Mouse (Mus musculus) forebrain, postnatal 0 days (tissue): Measurements from ENCODE around the gene Paqr4. TPM values are rescaled to one million over a fixed set of nuclear protein-coding genes. Genes with fewer than 3 reads are reported as not detected.

Source experiments
- ATAC-seq: fragments of 200-750 bp; cut with Nextera tagmentation; 2 replicates; pipeline ENCODE4 v1.8.0; 2017; ENCODE audit warnings: mild to moderate bottlenecking, moderate library complexity
- DNase-seq: peaks from one replicate; pipeline ENCODE4 v3.0.0-alpha.2; 2015
- H3K27ac ChIP-seq: fragments of 300-500 bp; sonication (generic); 2 replicates; pipeline ENCODE4 v1.5.1; 2014; ENCODE audit warnings: low read depth, mild to moderate bottlenecking, antibody characterized with exemption, low read length, moderate library complexity, mixed read lengths
- H3K27me3 ChIP-seq: fragments of 300-500 bp; sonication (generic); 2 replicates; pipeline ENCODE4 v1.6.1; 2014; ENCODE audit warnings: mild to moderate bottlenecking, low read length, mixed read lengths; ENCODE audit not compliant: insufficient read depth
- H3K36me3 ChIP-seq: fragments of 300-500 bp; sonication (generic); 2 replicates; pipeline ENCODE4 v1.6.1; 2014; ENCODE audit warnings: mild to moderate bottlenecking, moderate library complexity; ENCODE audit not compliant: insufficient read depth
- H3K4me1 ChIP-seq: fragments of 300-500 bp; sonication (generic); 2 replicates; pipeline ENCODE4 v1.6.1; 2014; ENCODE audit warnings: antibody characterized with exemption; ENCODE audit not compliant: insufficient read depth
- H3K4me2 ChIP-seq: fragments of 300-500 bp; sonication (generic); 2 replicates; pipeline ENCODE4 v1.6.1; 2014; ENCODE audit warnings: low read depth, mild to moderate bottlenecking, moderate library complexity
- H3K4me3 ChIP-seq: fragments of 300-500 bp; sonication (generic); 2 replicates; pipeline ENCODE4 v1.5.1; 2014; ENCODE audit warnings: low read depth, low read length, mixed read lengths
- H3K9ac ChIP-seq: fragments of 300-500 bp; sonication (generic); 2 replicates; pipeline ENCODE4 v1.6.1; 2014; ENCODE audit warnings: mild to moderate bottlenecking
- H3K9me3 ChIP-seq: fragments of 300-500 bp; sonication (generic); 2 replicates; pipeline ENCODE4 v1.6.1; 2016; ENCODE audit warnings: low read length
- CTCF ChIP-seq: sonication (generic); IDR thresholded peaks from 2 replicates; pipeline ENCODE4 v1.5.1; 2016; ENCODE audit warnings: antibody characterized with exemption, control low read depth, low read depth
- WGBS: fragments of 180-500 bp; shearing (Covaris S2); extraction: QIAGEN DNeasy Blood & Tissue Kit; methylation state at CpG from one replicate; pipeline ENCODE4 v1.1.7; 2014; 5-methylcytosine and 5-hydroxymethylcytosine counted together
- polyA plus RNA-seq: library from polyadenylated mRNA; unstranded; fragments of >200 nt; fragmentation: Nextera tagmentation; extraction: Ambion mirVana; gene quantifications from 2 replicates; pipeline ENCODE4 v1.2.1, GENCODE M21; 2015
- total RNA-seq: library from RNA; depleted of rRNA; stranded (reverse); fragments of >200 nt; gene quantifications from 2 replicates; pipeline ENCODE4 v1.2.3, GENCODE M21; 2014

The Paqr4 gene
- total and polyA plus RNA-seq, 2 experiments from 2014 or later, result 51.9 to 56.9 TPM

- no peak overlapping the region for H3K4me3 ChIP-seq
- H3K4me2 ChIP-seq, result no peak overlapping the region
- H3K27ac ChIP-seq, result no peak overlapping the region
- whole genome bisulfite sequencing, result 63% methylated on average over 2 of the region's 2 CpGs
- no peak for TF ChIP-seq CTCF
- no peaks in the 10 kb centered on the region for H3K27me3 ChIP-seq
- H3K4me1 ChIP-seq, result no peaks in the 10 kb centered on the region
- H3K36me3 ChIP-seq, result no peaks in the 10 kb centered on the region
- H3K9ac ChIP-seq, result no peak overlapping the region
- no peaks in the 10 kb centered on the region for H3K9me3 ChIP-seq
- DNase-seq (no peak), ATAC-seq (no peak)
Observed at GRCm38 (mm10) chr17:23717003-23717402, 23.7 kb downstream of the Paqr4 start.

GRCm38 (mm10) chr17:23706212-23706611 is 34.5 kb downstream of the Paqr4 start:
- H3K4me2 ChIP-seq, result no peak overlapping the region
- H3K27ac ChIP-seq, result no peak overlapping the region
- ATAC-seq, result peak; percentile 83
- DNase-seq, result peak; percentile 80
- H3K9ac ChIP-seq, result no peak overlapping the region
- no peaks in the 10 kb centered on the region for H3K36me3 ChIP-seq
- no peaks in the 10 kb centered on the region for H3K9me3 ChIP-seq
- 0% methylated on average over 3 of the region's 3 CpGs for WGBS
- no peaks in the 10 kb centered on the region for H3K27me3 ChIP-seq
- no peak overlapping the region for H3K4me3 ChIP-seq
- no peaks in the 10 kb centered on the region for H3K4me1 ChIP-seq
- peak; percentile 88 for TF ChIP-seq CTCF

GRCm38 (mm10) chr17:23705525-23706104 is 35.1 kb downstream of the Paqr4 start:
- Histone ChIP-seq H3K36me3 (no peaks in the 10 kb centered on the region), H3K4me3 (no peak overlapping the region), H3K27ac (no peak overlapping the region), H3K9ac (no peak overlapping the region), H3K9me3 (no peaks in the 10 kb centered on the region), H3K4me2 (no peak overlapping the region), H3K4me1 (no peaks in the 10 kb centered on the region), H3K27me3 (no peaks in the 10 kb centered on the region)
- TF ChIP-seq CTCF, result no peak
- DNase-seq, result no peak
- no peak for ATAC-seq
- WGBS, result 79% methylated on average over 7 of the region's 7 CpGs

GRCm38 (mm10) chr17:23704741-23705140 is 35.9 kb downstream of the Paqr4 start:
- ATAC-seq (no peak), DNase-seq (no peak)
- H3K27ac ChIP-seq, result no peak overlapping the region
- H3K9ac ChIP-seq, result no peak overlapping the region
- no peak overlapping the region for H3K4me2 ChIP-seq
- 51% methylated on average over 7 of the region's 7 CpGs for WGBS
- H3K36me3 ChIP-seq, result no peaks in the 10 kb centered on the region
- H3K9me3 ChIP-seq, result no peaks in the 10 kb centered on the region
- H3K4me3 ChIP-seq, result no peak overlapping the region
- no peaks in the 10 kb centered on the region for H3K27me3 ChIP-seq
- no peaks in the 10 kb centered on the region for H3K4me1 ChIP-seq
- TF ChIP-seq CTCF, result no peak

- H3K36me3 ChIP-seq, result no peaks in the 10 kb centered on the region
- peaks cover 7% of the 10 kb centered on the region; the same call in 1 of the 2 replicates for H3K27me3 ChIP-seq
- WGBS, result 76% methylated on average over 9 of the region's 9 CpGs
- H3K9ac ChIP-seq, result no peak overlapping the region
- DNase-seq (no peak), ATAC-seq (no peak)
- H3K4me1 ChIP-seq, result no peaks in the 10 kb centered on the region
- no peak overlapping the region for H3K4me3 ChIP-seq
- no peak overlapping the region for H3K27ac ChIP-seq
- no peaks in the 10 kb centered on the region for H3K9me3 ChIP-seq
- no peak overlapping the region for H3K4me2 ChIP-seq
- TF ChIP-seq CTCF, result no peak
Observed at GRCm38 (mm10) chr17:23703301-23703700, 37.4 kb downstream of the Paqr4 start.

GRCm38 (mm10) chr17:23700079-23700478 is 40.6 kb downstream of the Paqr4 start:
- Histone ChIP-seq H3K27ac (no peak overlapping the region), H3K4me2 (peak overlapping the region; percentile 99), H3K4me1 (no peaks in the 10 kb centered on the region), H3K9me3 (no peaks in the 10 kb centered on the region), H3K4me3 (peak overlapping the region; percentile 67), H3K36me3 (no peaks in the 10 kb centered on the region), H3K9ac (peak overlapping the region; percentile 50), H3K27me3 (peaks cover 7% of the 10 kb centered on the region; the same call in 1 of the 2 replicates)
- peak; percentile 99 for ATAC-seq
- peak; percentile 90 for DNase-seq
- peak; percentile 86 for TF ChIP-seq CTCF
- WGBS, result under 1% methylated on average over 28 of the region's 28 CpGs

- Histone ChIP-seq H3K4me2 (peak overlapping the region; percentile 99), H3K36me3 (no peaks in the 10 kb centered on the region), H3K4me3 (peak overlapping the region; percentile 67), H3K27me3 (peaks cover 7% of the 10 kb centered on the region; the same call in 1 of the 2 replicates), H3K4me1 (no peaks in the 10 kb centered on the region), H3K9ac (peak overlapping the region; percentile 50), H3K9me3 (no peaks in the 10 kb centered on the region), H3K27ac (no peak overlapping the region)
- no peak for DNase-seq
- TF ChIP-seq CTCF, result no peak
- peak; percentile 55 for ATAC-seq
- WGBS, result under 1% methylated on average over 84 of the region's 101 CpGs
Observed at GRCm38 (mm10) chr17:23699131-23700077, 41.3 kb downstream of the Paqr4 start.
